Mouse (Mus musculus) fat pad, adult 2 months (tissue): ENCODE measurements around the gene Dkk2.
A peak's percentile ranks its signal among the peaks of the same experiment; 100 is the strongest.

ENCODE experiments used
- DNase-seq: peaks from one replicate; pipeline ENCODE4 v3.0.0-alpha.2; 2011; ENCODE audit warnings: low read depth, low spot score; ENCODE audit errors: extremely low read depth

Dkk2 gene

GRCm38 (mm10) chr3:132122581-132122980 is 37.5 kb downstream of the Dkk2 start:
- no peak for DNase-seq

- no peak for DNase-seq
Measured at GRCm38 (mm10) chr3:132125227-132125740, 40.2 kb downstream of the Dkk2 start.

- DNase-seq = no peak
Measured at GRCm38 (mm10) chr3:132129730-132130274, 44.7 kb downstream of the Dkk2 start.

GRCm38 (mm10) chr3:132130781-132131180 is 45.7 kb downstream of the Dkk2 start:
- no peak for DNase-seq

- no peak for DNase-seq
Measured at GRCm38 (mm10) chr3:132131939-132132338, 46.8 kb downstream of the Dkk2 start.

- DNase-seq = no peak
Measured at GRCm38 (mm10) chr3:132134502-132134901, 49.4 kb downstream of the Dkk2 start.

GRCm38 (mm10) chr3:132137802-132138378 is 52.8 kb downstream of the Dkk2 start:
- DNase-seq = no peak

GRCm38 (mm10) chr3:132141031-132141430 is 55.9 kb downstream of the Dkk2 start:
- no peak for DNase-seq

- no peak for DNase-seq
Measured at GRCm38 (mm10) chr3:132149446-132150025, 64.4 kb downstream of the Dkk2 start.

- no peak for DNase-seq
Measured at GRCm38 (mm10) chr3:132158817-132159216, 73.7 kb downstream of the Dkk2 start.

GRCm38 (mm10) chr3:132168911-132169310 is 83.8 kb downstream of the Dkk2 start:
- peak; percentile 13 for DNase-seq

- DNase-seq = no peak
Measured at GRCm38 (mm10) chr3:132186888-132187552, 101.9 kb downstream of the Dkk2 start.

GRCm38 (mm10) chr3:132201950-132202349 is 116.9 kb downstream of the Dkk2 start:
- DNase-seq = no peak

- DNase-seq = no peak
Measured at GRCm38 (mm10) chr3:132202665-132203064, 117.6 kb downstream of the Dkk2 start.

- DNase-seq = no peak
Measured at GRCm38 (mm10) chr3:132207469-132207868, 122.4 kb downstream of the Dkk2 start.

GRCm38 (mm10) chr3:132211260-132211659 is 126.2 kb downstream of the Dkk2 start:
- DNase-seq = no peak

GRCm38 (mm10) chr3:132219977-132220487 is 134.9 kb downstream of the Dkk2 start:
- no peak for DNase-seq

GRCm38 (mm10) chr3:132227622-132228021 is 142.5 kb downstream of the Dkk2 start:
- DNase-seq = no peak
